Mouse (Mus musculus): ENCODE data around the gene 4921517D22Rik. TPM values are rescaled to one million over a fixed set of nuclear protein-coding genes. Genes with fewer than 3 reads are reported as not detected.

4921517D22Rik gene
- polyA plus RNA-seq, 1 experiment from 2014 or later = not detected

DNA sequence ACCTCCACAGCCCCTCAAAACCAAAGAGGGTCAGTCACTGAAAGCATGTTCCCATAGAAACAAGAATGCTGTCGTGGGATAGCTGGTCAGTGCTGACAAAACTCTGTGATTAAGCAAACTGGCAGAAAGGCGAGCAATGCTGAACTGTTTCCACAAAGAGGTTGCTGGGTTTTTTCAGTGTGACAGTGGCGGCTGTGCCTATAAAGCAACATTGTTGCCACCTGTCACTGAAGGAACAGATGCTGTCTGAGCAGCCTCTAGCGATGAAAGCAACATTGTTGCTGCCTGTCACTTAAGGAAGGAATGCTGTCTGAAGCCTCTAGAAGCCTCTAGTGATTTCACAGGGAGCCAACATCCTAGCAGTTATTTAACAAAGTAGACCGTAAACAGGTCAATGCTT is 41.3 kb downstream of the 4921517D22Rik start:
- DNase-seq = no peak
- TF ChIP-seq CTCF (IDR thresholded peaks at IDR 0.05; ENCODE audit: low read depth) = no peak
- WGBS = 65% methylated on average over 5 of the region's 5 CpGs

GRCm38 (mm10) chr13:59649781-59650180 is 44.1 kb downstream of the 4921517D22Rik start:
- peaks cover 15% of the 10 kb centered on the region for H3K36me3 ChIP-seq (ENCODE audit: insufficient read depth)
- no peaks in the 10 kb centered on the region for H3K4me1 ChIP-seq (ENCODE audit: insufficient read depth)
- H3K9me3 ChIP-seq (ENCODE audit: low read depth, low read length) = no peaks in the 10 kb centered on the region
- ATAC-seq (ENCODE audit: insufficient read depth) (no peak), DNase-seq (no peak)
- TF ChIP-seq CTCF (IDR thresholded peaks at IDR 0.05; ENCODE audit: low read depth) = no peak
- no peaks in the 10 kb centered on the region for H3K27me3 ChIP-seq (ENCODE audit: insufficient read depth, low read length)
- WGBS = 73% methylated on average over 5 of the region's 5 CpGs
- no peak overlapping the region for H3K27ac ChIP-seq (ENCODE audit: low read depth)
- H3K4me2 ChIP-seq = no peak overlapping the region
- no peak overlapping the region for H3K9ac ChIP-seq
- no peak overlapping the region for H3K4me3 ChIP-seq (ENCODE audit: low read depth, low read length)

More for the DNA sequence above, 41.3 kb downstream of the 4921517D22Rik start:
- Histone ChIP-seq H3K27me3 (ENCODE audit: insufficient read depth, low read length) (no peaks in the 10 kb centered on the region), H3K27ac (ENCODE audit: low read depth) (no peak overlapping the region), H3K4me2 (no peak overlapping the region), H3K36me3 (ENCODE audit: insufficient read depth) (peaks cover 8% of the 10 kb centered on the region), H3K9ac (no peak overlapping the region), H3K4me1 (ENCODE audit: insufficient read depth) (no peaks in the 10 kb centered on the region), H3K9me3 (ENCODE audit: low read depth, low read length) (no peaks in the 10 kb centered on the region), H3K4me3 (ENCODE audit: low read depth, low read length) (no peak overlapping the region)
- no peak for ATAC-seq (ENCODE audit: insufficient read depth)

DNA sequence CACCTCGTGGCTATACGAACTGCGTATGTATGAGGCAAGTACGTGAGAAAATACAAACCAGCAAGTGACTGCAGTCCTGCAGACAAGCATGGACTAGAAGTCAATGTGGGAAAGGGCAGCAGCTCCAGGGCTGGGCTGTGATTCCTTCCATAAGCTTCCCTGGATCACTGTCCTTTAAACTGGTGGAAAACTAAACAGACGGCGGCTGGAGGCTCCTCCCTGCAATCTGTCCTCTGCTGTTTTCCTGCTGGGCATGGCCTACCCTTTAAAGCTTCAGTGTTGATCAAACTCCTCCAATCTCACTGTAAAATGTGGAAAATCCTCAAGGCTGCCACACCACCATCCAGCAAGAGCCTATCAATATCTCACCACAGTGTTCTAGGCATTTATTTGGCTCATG is 45.3 kb downstream of the 4921517D22Rik start:
- H3K4me1 ChIP-seq (ENCODE audit: insufficient read depth) = no peaks in the 10 kb centered on the region
- TF ChIP-seq CTCF (IDR thresholded peaks at IDR 0.05; ENCODE audit: low read depth) = no peak
- DNase-seq = no peak
- H3K27me3 ChIP-seq (ENCODE audit: insufficient read depth, low read length) = no peaks in the 10 kb centered on the region
- peaks cover 16% of the 10 kb centered on the region for H3K36me3 ChIP-seq (ENCODE audit: insufficient read depth)
- ATAC-seq (ENCODE audit: insufficient read depth) = no peak
- no peak overlapping the region for H3K27ac ChIP-seq (ENCODE audit: low read depth)
- H3K4me3 ChIP-seq (ENCODE audit: low read depth, low read length) = no peak overlapping the region
- H3K9me3 ChIP-seq (ENCODE audit: low read depth, low read length) = no peaks in the 10 kb centered on the region
- WGBS = 84% methylated on average over 6 of the region's 6 CpGs
- H3K9ac ChIP-seq = no peak overlapping the region
- H3K4me2 ChIP-seq = no peak overlapping the region

- WGBS = 65% methylated on average over 6 of the region's 6 CpGs
- no peak overlapping the region for H3K27ac ChIP-seq (ENCODE audit: low read depth)
- H3K4me3 ChIP-seq (ENCODE audit: low read depth, low read length) = no peak overlapping the region
- DNase-seq (no peak), ATAC-seq (ENCODE audit: insufficient read depth) (no peak)
- H3K36me3 ChIP-seq (ENCODE audit: insufficient read depth) = peaks cover 16% of the 10 kb centered on the region
- TF ChIP-seq CTCF (IDR thresholded peaks at IDR 0.05; ENCODE audit: low read depth) = no peak
- no peaks in the 10 kb centered on the region for H3K9me3 ChIP-seq (ENCODE audit: low read depth, low read length)
- H3K9ac ChIP-seq = no peak overlapping the region
- H3K27me3 ChIP-seq (ENCODE audit: insufficient read depth, low read length) = no peaks in the 10 kb centered on the region
- no peak overlapping the region for H3K4me2 ChIP-seq
- no peaks in the 10 kb centered on the region for H3K4me1 ChIP-seq (ENCODE audit: insufficient read depth)
Observed at GRCm38 (mm10) chr13:59647484-59647883, 46.4 kb downstream of the 4921517D22Rik start.

DNA sequence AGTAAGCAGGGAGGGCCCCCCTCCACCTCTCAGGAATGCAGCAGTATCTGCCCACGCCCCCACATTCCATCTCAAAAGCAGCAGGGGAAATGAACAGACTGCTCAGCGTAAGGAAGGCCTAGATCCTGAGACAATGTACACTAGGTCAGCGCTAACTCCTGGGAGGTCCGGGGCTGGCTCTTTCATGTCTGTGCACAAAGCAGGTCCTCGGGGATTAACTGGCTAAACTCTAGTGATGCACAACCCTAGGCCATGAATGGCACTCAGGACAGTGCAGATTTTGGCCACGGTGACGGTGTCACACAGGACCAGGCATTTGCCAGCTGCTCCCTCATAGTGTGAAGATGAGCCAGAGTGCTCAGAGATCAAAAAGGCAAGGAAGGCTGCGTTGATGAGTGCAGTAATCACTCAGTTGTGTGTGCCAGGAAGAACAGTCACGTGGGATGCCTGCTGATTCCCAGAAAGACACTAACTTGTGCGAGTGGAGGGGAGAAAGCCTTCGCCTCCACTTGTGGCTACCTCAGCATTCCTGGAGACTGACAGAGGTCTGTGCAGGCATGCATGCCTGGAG is 47.1 kb downstream of the 4921517D22Rik start:
- H3K4me3 ChIP-seq (ENCODE audit: low read depth, low read length) = no peak overlapping the region
- no peaks in the 10 kb centered on the region for H3K27me3 ChIP-seq (ENCODE audit: insufficient read depth, low read length)
- no peaks in the 10 kb centered on the region for H3K9me3 ChIP-seq (ENCODE audit: low read depth, low read length)
- DNase-seq (peak; percentile 48), ATAC-seq (ENCODE audit: insufficient read depth) (peak; percentile 87)
- H3K9ac ChIP-seq = no peak overlapping the region
- peak overlapping the region; percentile 36; the same call in 1 of the 2 replicates for H3K27ac ChIP-seq (ENCODE audit: low read depth)
- H3K36me3 ChIP-seq (ENCODE audit: insufficient read depth) = peaks cover 16% of the 10 kb centered on the region
- 41% methylated on average over 11 of the region's 11 CpGs for WGBS
- no peak overlapping the region for H3K4me2 ChIP-seq
- no peak for TF ChIP-seq CTCF (IDR thresholded peaks at IDR 0.05; ENCODE audit: low read depth)
- H3K4me1 ChIP-seq (ENCODE audit: insufficient read depth) = no peaks in the 10 kb centered on the region

- no peak overlapping the region for H3K4me3 ChIP-seq (ENCODE audit: low read depth, low read length)
- H3K27ac ChIP-seq (ENCODE audit: low read depth) = no peak overlapping the region; the same call in 1 of the 2 replicates
- no peak for ATAC-seq (ENCODE audit: insufficient read depth)
- 81% methylated on average over 3 of the region's 3 CpGs for WGBS
- TF ChIP-seq CTCF (IDR thresholded peaks at IDR 0.05; ENCODE audit: low read depth) = no peak
- H3K9ac ChIP-seq = no peak overlapping the region
- H3K4me2 ChIP-seq = no peak overlapping the region
- DNase-seq = no peak
- H3K36me3 ChIP-seq (ENCODE audit: insufficient read depth) = peaks cover 21% of the 10 kb centered on the region
- no peaks in the 10 kb centered on the region for H3K27me3 ChIP-seq (ENCODE audit: insufficient read depth, low read length)
- no peaks in the 10 kb centered on the region for H3K9me3 ChIP-seq (ENCODE audit: low read depth, low read length)
- H3K4me1 ChIP-seq (ENCODE audit: insufficient read depth) = no peaks in the 10 kb centered on the region
Observed at GRCm38 (mm10) chr13:59645491-59645890, 48.4 kb downstream of the 4921517D22Rik start.

DNA sequence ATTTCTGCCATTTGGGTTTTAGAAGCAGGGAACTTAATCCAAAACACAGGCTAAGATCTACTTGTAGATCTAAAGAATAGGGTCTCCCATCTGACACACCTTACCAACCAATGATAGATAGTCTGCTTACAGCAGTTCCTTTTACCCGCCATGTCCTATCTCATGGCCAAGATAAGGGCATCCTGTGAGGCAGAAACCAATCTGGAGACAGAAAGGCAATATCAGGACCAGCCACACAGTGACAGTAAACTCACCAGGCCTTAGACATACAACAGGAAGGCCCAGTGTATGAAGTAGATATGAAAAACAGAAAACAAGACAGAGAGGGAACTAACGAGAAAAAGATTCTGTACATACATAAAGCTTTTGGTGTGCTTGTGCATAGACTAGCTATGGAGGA is 51.1 kb downstream of the 4921517D22Rik start:
- peaks cover 20% of the 10 kb centered on the region; the same call in 1 of the 2 replicates for H3K36me3 ChIP-seq (ENCODE audit: insufficient read depth)
- 77% methylated on average over 2 of the region's 2 CpGs for WGBS
- H3K4me3 ChIP-seq (ENCODE audit: low read depth, low read length) = no peak overlapping the region

DNA sequence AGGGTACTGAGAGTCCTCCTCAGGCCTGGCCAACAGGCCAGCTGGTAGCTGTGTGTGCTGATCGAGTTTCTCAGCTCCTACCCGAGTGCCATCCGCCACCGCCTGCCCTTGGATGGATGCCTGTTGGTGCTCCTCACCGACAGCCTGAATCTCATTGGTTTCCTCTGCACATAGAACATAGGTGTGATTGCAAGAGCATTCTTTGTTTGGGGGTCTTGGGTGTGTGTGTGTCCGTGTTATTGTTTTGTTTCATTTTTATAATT is 53.8 kb downstream of the 4921517D22Rik start:
- no peak for DNase-seq
- no peak for TF ChIP-seq CTCF (IDR thresholded peaks at IDR 0.05; ENCODE audit: low read depth)
- Histone ChIP-seq H3K9me3 (ENCODE audit: low read depth, low read length) (no peaks in the 10 kb centered on the region), H3K27me3 (ENCODE audit: insufficient read depth, low read length) (no peaks in the 10 kb centered on the region), H3K9ac (no peak overlapping the region), H3K4me1 (ENCODE audit: insufficient read depth) (no peaks in the 10 kb centered on the region), H3K4me3 (ENCODE audit: low read depth, low read length) (no peak overlapping the region), H3K36me3 (ENCODE audit: insufficient read depth) (peaks cover 42% of the 10 kb centered on the region), H3K4me2 (no peak overlapping the region), H3K27ac (ENCODE audit: low read depth) (no peak overlapping the region)
- ATAC-seq (ENCODE audit: insufficient read depth) = no peak
- WGBS = 77% methylated on average over 6 of the region's 6 CpGs

More for the DNA sequence above, 51.1 kb downstream of the 4921517D22Rik start:
- no peaks in the 10 kb centered on the region for H3K9me3 ChIP-seq (ENCODE audit: low read depth, low read length)
- no peak; the same call in 1 of the 2 replicates for ATAC-seq (ENCODE audit: insufficient read depth)
- no peak for DNase-seq
- H3K27me3 ChIP-seq (ENCODE audit: insufficient read depth, low read length) = no peaks in the 10 kb centered on the region
- H3K9ac ChIP-seq = no peak overlapping the region
- H3K4me1 ChIP-seq (ENCODE audit: insufficient read depth) = no peaks in the 10 kb centered on the region
- no peak overlapping the region for H3K27ac ChIP-seq (ENCODE audit: low read depth)
- H3K4me2 ChIP-seq = no peak overlapping the region
- TF ChIP-seq CTCF (IDR thresholded peaks at IDR 0.05; ENCODE audit: low read depth) = no peak

Data from lung, embryonic 14.5 days (tissue).